Mouse (Mus musculus) neural tube, embryonic 14.5 days (tissue): ENCODE data around the gene Gm14325. TPM values are rescaled to one million over a fixed set of nuclear protein-coding genes. Genes with fewer than 3 reads are reported as not detected.
"Not testable (repeated sequence)": the region's sequence is repeated elsewhere in the genome, so short reads cannot be mapped to it uniquely, and the experiment has no call there.

Source experiments
- ATAC-seq: fragments of 200-750 bp; cut with Nextera tagmentation; 2 replicates; pipeline ENCODE4 v1.8.0; 2017; ENCODE audit warnings: low read depth, mild to moderate bottlenecking, moderate TSS enrichment, moderate library complexity
- H3K27ac ChIP-seq: fragments of 300-500 bp; sonication (generic); 2 replicates; pipeline ENCODE4 v1.5.1; 2014; ENCODE audit warnings: low read depth, mild to moderate bottlenecking, control low read depth, low read length, moderate library complexity, mixed read lengths
- H3K27me3 ChIP-seq: fragments of 300-500 bp; sonication (generic); 2 replicates; pipeline ENCODE4 v1.6.1; 2014; ENCODE audit warnings: low read length; ENCODE audit not compliant: control insufficient read depth, insufficient read depth
- H3K36me3 ChIP-seq: fragments of 300-500 bp; sonication (generic); 2 replicates; pipeline ENCODE4 v1.6.1; 2014; ENCODE audit warnings: low read length, mixed read lengths; ENCODE audit not compliant: control insufficient read depth, insufficient read depth
- H3K4me1 ChIP-seq: fragments of 300-500 bp; sonication (generic); 2 replicates; pipeline ENCODE4 v1.6.1; 2014; ENCODE audit warnings: low read length; ENCODE audit not compliant: control insufficient read depth, insufficient read depth
- H3K4me2 ChIP-seq: fragments of 300-500 bp; sonication (generic); 2 replicates; pipeline ENCODE4 v1.6.1; 2014; ENCODE audit warnings: mild to moderate bottlenecking, low read depth, low read length, control low read depth
- H3K4me3 ChIP-seq: fragments of 300-500 bp; sonication (generic); 2 replicates; pipeline ENCODE4 v1.5.1; 2014; ENCODE audit warnings: low read depth, low read length, control low read depth, mixed read lengths
- H3K9ac ChIP-seq: fragments of 300-500 bp; sonication (generic); replicated peaks from 2 replicates; pipeline ENCODE4 v1.6.1; 2014; ENCODE audit warnings: low read depth, mild to moderate bottlenecking, control low read depth, low read length, mixed read lengths
- H3K9me3 ChIP-seq: fragments of 300-500 bp; sonication (generic); 2 replicates; pipeline ENCODE4 v1.6.1; 2016; ENCODE audit warnings: low read length; ENCODE audit not compliant: control insufficient read depth
- WGBS: fragments of 180-500 bp; shearing (Covaris S2); extraction: QIAGEN DNeasy Blood & Tissue Kit; methylation state at CpG from one replicate; pipeline ENCODE4 v1.1.7; 2014; 5-methylcytosine and 5-hydroxymethylcytosine counted together
- polyA plus RNA-seq: library from polyadenylated mRNA; unstranded; fragments of >200 nt; fragmentation: Nextera tagmentation; extraction: Ambion mirVana; gene quantifications from 2 replicates; pipeline ENCODE4 v1.2.1, GENCODE M21; 2014

Gene Gm14325
- 36.5 and 41.4 TPM in 2 replicates for polyA plus RNA-seq

DNA sequence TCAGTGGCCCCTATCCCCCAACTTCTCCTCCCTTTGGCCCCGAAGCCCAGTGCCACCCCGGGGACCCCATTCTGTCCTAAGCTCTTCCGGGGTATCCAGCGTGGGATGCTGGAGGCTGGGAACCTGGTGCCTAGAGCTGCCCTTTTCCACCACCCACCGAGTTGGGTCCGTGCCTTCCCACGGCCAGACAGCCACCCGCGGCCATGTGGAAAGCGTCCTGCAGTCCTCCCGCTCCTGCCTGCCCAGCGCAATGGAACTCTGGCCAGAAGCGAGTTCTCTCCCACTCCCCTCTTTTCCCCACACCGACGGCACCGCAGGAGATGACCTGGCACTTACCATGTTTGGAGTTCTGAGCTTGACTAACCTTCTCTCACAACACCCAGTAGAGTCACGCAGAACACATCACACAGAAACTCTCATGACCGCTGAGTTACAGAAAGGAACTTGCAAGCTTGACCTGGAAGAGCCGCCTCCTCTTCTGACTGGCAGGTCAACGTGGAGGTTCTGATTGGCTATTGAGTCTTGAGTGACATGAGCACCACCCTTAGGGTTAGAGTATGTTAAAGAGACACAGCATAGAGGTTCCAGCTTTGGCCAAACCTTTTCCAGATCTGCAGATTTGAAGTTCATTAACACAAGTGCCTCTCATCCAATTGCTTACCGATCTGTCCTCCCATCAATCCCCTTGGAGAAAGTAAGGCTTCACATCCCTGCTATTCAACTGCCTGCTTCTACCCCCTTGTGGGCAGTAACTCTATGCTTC lies at the start of gene Gm14325:
Gene Gm14325 (minus strand): TSS at position 436 of the 763 bp plus-strand sequence.
- not testable (repeated sequence) for H3K27ac ChIP-seq, H3K9me3 ChIP-seq, ATAC-seq, H3K27me3 ChIP-seq, H3K4me1 ChIP-seq, H3K9ac ChIP-seq, H3K36me3 ChIP-seq
- Histone ChIP-seq H3K4me3 (peak within 1 kb of the TSS; percentile 26), H3K4me2 (peak within 1 kb of the TSS; percentile 24; the same call in 1 of the 2 replicates)
- 2% methylated on average over 15 of the region's 21 CpGs for WGBS

DNA sequence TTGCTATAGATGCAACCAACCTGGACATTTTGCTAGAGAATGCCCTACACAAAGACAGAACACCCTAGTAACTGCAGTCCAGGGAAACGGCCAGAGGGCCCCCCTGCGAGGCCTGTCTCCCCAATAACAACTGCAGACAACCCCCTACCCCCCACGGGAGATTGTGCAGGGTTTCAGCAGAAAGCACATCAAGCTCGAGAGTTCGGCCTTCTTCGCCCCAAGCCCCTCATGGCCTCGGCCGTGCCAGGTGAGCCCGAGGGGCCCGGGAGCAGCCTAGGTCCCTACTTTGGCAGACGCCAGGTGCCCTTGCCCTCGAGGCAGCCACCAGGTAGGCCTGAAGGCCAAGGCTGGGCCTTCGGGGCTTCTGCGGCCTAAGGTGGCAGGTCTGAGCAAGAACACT lies 47.6 kb upstream of the Gm14325 start:
- H3K4me1 ChIP-seq, H3K4me2 ChIP-seq, H3K27me3 ChIP-seq, H3K36me3 ChIP-seq, H3K9ac ChIP-seq, ATAC-seq, H3K4me3 ChIP-seq, H3K27ac ChIP-seq, H3K9me3 ChIP-seq: not testable (repeated sequence)
- 87% methylated on average over 14 of the region's 14 CpGs for WGBS

- H3K36me3 ChIP-seq, ATAC-seq, H3K9me3 ChIP-seq, H3K27ac ChIP-seq, H3K27me3 ChIP-seq, H3K4me3 ChIP-seq, H3K4me2 ChIP-seq, H3K9ac ChIP-seq, H3K4me1 ChIP-seq: not testable (repeated sequence)
- WGBS: 88% methylated on average over 2 of the region's 2 CpGs
Measured at GRCm38 (mm10) chr2:177862254-177862653, 22.1 kb upstream of the Gm14325 start.

DNA sequence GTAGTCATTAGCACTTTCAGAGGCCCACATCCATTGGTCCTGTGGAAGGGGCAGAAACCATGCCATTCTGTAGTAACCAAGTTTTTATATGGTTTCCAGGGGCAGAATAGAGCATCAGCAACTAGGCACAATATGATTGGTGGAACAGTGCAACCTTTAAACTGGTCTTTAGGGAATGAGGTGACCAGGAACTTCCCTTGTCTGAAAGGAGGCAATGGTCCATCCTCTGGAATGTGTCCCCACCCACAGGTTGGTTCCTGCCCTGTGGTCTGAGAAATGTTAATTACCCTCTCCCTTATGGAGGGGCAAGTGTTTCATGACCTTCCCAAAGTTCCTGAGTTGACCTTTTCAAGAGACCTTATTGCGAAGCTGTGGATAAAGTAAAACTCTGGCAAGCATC lies 3.5 kb upstream of the Gm14325 start:
- H3K4me1 ChIP-seq, H3K4me3 ChIP-seq, ATAC-seq, H3K9me3 ChIP-seq, H3K27me3 ChIP-seq, H3K27ac ChIP-seq, H3K4me2 ChIP-seq, H3K9ac ChIP-seq, H3K36me3 ChIP-seq: not testable (repeated sequence)
- WGBS: 77% methylated on average over 1 of the region's 1 CpGs

GRCm38 (mm10) chr2:177836756-177837155 lies 3.4 kb downstream of the Gm14325 start:
- ATAC-seq, H3K9ac ChIP-seq, H3K4me3 ChIP-seq, H3K4me2 ChIP-seq, H3K4me1 ChIP-seq, H3K9me3 ChIP-seq, H3K27me3 ChIP-seq, H3K27ac ChIP-seq, H3K36me3 ChIP-seq: not testable (repeated sequence)

GRCm38 (mm10) chr2:177835733-177836536 lies 4.2 kb downstream of the Gm14325 start:
- 77% methylated on average over 5 of the region's 5 CpGs for WGBS
- not testable (repeated sequence) for H3K27ac ChIP-seq, H3K36me3 ChIP-seq, H3K27me3 ChIP-seq, H3K9me3 ChIP-seq, ATAC-seq, H3K9ac ChIP-seq, H3K4me3 ChIP-seq, H3K4me1 ChIP-seq, H3K4me2 ChIP-seq

DNA sequence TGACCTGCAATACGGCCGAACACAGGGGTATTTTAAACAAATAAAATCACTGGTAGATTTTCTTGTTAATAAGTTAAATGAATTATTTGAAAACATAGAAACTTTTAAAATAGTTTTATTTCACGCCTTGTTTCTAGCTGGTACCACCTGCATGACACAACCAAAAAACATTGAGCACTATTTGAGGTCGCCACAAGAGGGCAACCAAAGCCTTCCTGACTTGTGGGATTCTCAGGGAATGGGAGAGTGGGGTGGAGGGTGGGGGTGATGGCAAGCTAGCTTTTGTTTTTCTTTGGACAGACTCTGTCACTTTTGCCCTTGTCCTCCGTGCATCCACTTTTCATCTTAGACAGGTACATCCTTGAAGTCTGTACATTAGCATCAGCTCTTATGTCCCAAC lies 18.2 kb downstream of the Gm14325 start:
- not testable (repeated sequence) for H3K4me3 ChIP-seq, H3K36me3 ChIP-seq, H3K9ac ChIP-seq, H3K9me3 ChIP-seq, H3K27ac ChIP-seq, ATAC-seq, H3K4me1 ChIP-seq, H3K4me2 ChIP-seq, H3K27me3 ChIP-seq
- WGBS: 38% methylated on average over 1 of the region's 5 CpGs

DNA sequence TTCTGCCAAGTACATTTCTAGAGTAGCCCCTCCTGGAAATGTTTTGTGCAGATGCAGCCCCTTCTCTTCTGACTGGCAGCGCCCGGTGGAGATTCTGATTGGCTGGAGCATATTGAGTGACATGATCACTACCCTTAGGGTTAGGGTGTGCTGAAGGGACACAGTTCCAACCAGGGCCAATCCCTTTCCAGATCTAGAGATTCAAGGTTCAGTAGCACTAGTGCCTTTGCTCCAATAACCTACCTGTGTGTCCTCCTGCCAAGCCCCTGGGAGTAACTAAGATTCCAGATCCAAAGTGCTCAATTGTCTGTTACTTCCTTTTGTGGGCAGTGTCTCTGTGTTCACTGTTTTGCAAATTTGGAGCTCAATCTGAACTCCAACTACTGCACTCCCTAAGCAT lies 34.0 kb downstream of the Gm14325 start:
- H3K9ac ChIP-seq, H3K27me3 ChIP-seq, H3K4me1 ChIP-seq, H3K4me2 ChIP-seq, ATAC-seq, H3K4me3 ChIP-seq, H3K27ac ChIP-seq, H3K9me3 ChIP-seq, H3K36me3 ChIP-seq: not testable (repeated sequence)
- WGBS: no CpG with 5 or more reads among the region's 2 CpGs

- H3K9ac ChIP-seq, H3K9me3 ChIP-seq, H3K4me3 ChIP-seq, H3K4me1 ChIP-seq, H3K27me3 ChIP-seq, ATAC-seq, H3K4me2 ChIP-seq, H3K27ac ChIP-seq, H3K36me3 ChIP-seq: not testable (repeated sequence)
- WGBS: 62% methylated on average over 1 of the region's 1 CpGs
Measured at GRCm38 (mm10) chr2:177787351-177787750, 52.8 kb downstream of the Gm14325 start.
